Mouse (Mus musculus) intestine, embryonic 14.5 days (tissue): ENCODE measurements around the gene Usp35. TPM values are rescaled to one million over a fixed set of nuclear protein-coding genes. Genes with fewer than 3 reads are reported as not detected.

ENCODE experiments used
- ATAC-seq: fragments of 200-750 bp; cut with Nextera tagmentation; replicated peaks from 2 replicates; pipeline ENCODE4 v1.8.0; 2017; ENCODE audit warnings: low read depth, moderate number of reproducible peaks, moderate TSS enrichment, moderate library complexity; ENCODE audit not compliant: low FRiP score, low TSS enrichment
- DNase-seq: peaks from one replicate; pipeline ENCODE4 v3.0.0-alpha.2; 2018; ENCODE audit warnings: low spot score
- H3K27ac ChIP-seq: fragments of 300-500 bp; sonication (generic); 2 replicates; pipeline ENCODE4 v1.5.1; 2014; ENCODE audit warnings: low read depth, mild to moderate bottlenecking, control low read depth
- H3K27me3 ChIP-seq: fragments of 300-500 bp; sonication (generic); replicated peaks from 2 replicates; pipeline ENCODE4 v1.6.1; 2014; ENCODE audit warnings: low read length, control low read depth; ENCODE audit not compliant: control insufficient read depth, insufficient read depth
- H3K36me3 ChIP-seq: fragments of 300-500 bp; sonication (generic); 2 replicates; pipeline ENCODE4 v1.6.1; 2014; ENCODE audit warnings: low read length, control low read depth; ENCODE audit not compliant: control insufficient read depth, insufficient read depth
- H3K4me1 ChIP-seq: fragments of 300-500 bp; sonication (generic); replicated peaks from 2 replicates; pipeline ENCODE4 v1.6.1; 2014; ENCODE audit warnings: low read length, control low read depth, mixed read lengths; ENCODE audit not compliant: control insufficient read depth, insufficient read depth
- H3K4me2 ChIP-seq: fragments of 300-500 bp; sonication (generic); 2 replicates; pipeline ENCODE4 v1.6.1; 2014; ENCODE audit warnings: low read length
- H3K4me3 ChIP-seq: fragments of 300-500 bp; sonication (generic); 2 replicates; pipeline ENCODE4 v1.5.1; 2014; ENCODE audit warnings: low read depth, low read length, control low read depth, mixed read lengths
- H3K9ac ChIP-seq: fragments of 300-500 bp; sonication (generic); 2 replicates; pipeline ENCODE4 v1.6.1; 2014; ENCODE audit warnings: mild to moderate bottlenecking, low read length
- H3K9me3 ChIP-seq: fragments of 300-500 bp; sonication (generic); 2 replicates; pipeline ENCODE4 v1.6.1; 2016; ENCODE audit warnings: low read length, control low read depth; ENCODE audit not compliant: control insufficient read depth
- WGBS: fragments of 180-500 bp; shearing (Covaris S2); extraction: QIAGEN DNeasy Blood & Tissue Kit; methylation state at CpG from one replicate; pipeline ENCODE4 v1.1.7; 2014; 5-methylcytosine and 5-hydroxymethylcytosine counted together
- polyA plus RNA-seq: library from polyadenylated mRNA; unstranded; fragments of >200 nt; fragmentation: Nextera tagmentation; extraction: Ambion mirVana; gene quantifications from 2 replicates; pipeline ENCODE4 v1.2.1, GENCODE M21; 2014

The Usp35 gene
- polyA plus RNA-seq, 1 experiment from 2014 or later, result 2.1 TPM

GRCm38 (mm10) chr7:97342961-97343360 lies 11.1 kb upstream of the Usp35 start:
- 0 out of 2 replicates have a peak, but pooled peaks cover 2% of the 10 kb centered on the region for H3K9me3 ChIP-seq
- peak; percentile 55 for DNase-seq
- no peaks in the 10 kb centered on the region for H3K36me3 ChIP-seq
- peak; percentile 50 for ATAC-seq
- no peaks in the 10 kb centered on the region for H3K27me3 ChIP-seq
- H3K4me1 ChIP-seq, result peaks cover 38% of the 10 kb centered on the region
- no peak overlapping the region for H3K4me2 ChIP-seq
- no peak overlapping the region for H3K9ac ChIP-seq
- 23% methylated on average over 2 of the region's 2 CpGs for WGBS
- H3K4me3 ChIP-seq, result no peak overlapping the region
- H3K27ac ChIP-seq, result peak overlapping the region; percentile 78

GRCm38 (mm10) chr7:97340907-97341849 lies 9.4 kb upstream of the Usp35 start:
- H3K9me3 ChIP-seq, result 0 out of 2 replicates have a peak, but pooled peaks cover 2% of the 10 kb centered on the region
- DNase-seq, result no peak
- H3K27me3 ChIP-seq, result no peaks in the 10 kb centered on the region
- H3K27ac ChIP-seq, result no peak overlapping the region
- no peak overlapping the region for H3K4me2 ChIP-seq
- no peak overlapping the region for H3K9ac ChIP-seq
- peaks cover 38% of the 10 kb centered on the region for H3K4me1 ChIP-seq
- 58% methylated on average over 18 of the region's 18 CpGs for WGBS
- no peaks in the 10 kb centered on the region for H3K36me3 ChIP-seq
- peak; percentile 48 for ATAC-seq
- no peak overlapping the region for H3K4me3 ChIP-seq

DNA sequence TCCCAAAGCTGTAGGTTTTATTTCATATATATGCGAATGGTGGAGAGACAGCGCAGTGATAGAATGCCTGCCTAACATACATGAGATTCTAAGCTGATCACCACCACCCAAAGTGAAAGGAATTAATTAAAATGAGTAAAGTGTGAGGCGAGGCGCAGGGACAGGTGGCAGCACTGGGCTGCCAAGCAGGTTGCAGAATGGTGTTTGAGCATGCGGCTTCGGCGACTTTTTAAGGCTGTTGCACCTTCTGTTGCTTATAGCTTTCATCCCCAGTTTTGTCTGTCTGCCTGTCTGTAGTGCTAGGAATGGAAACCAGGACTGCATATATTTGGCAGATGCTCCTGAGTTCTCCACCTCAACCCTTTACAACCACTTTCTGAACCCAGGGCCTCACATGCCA lies 7.8 kb upstream of the Usp35 start:
- Histone ChIP-seq H3K27me3 (no peaks in the 10 kb centered on the region), H3K27ac (peak overlapping the region; percentile 58; the same call in 1 of the 2 replicates), H3K4me1 (peaks cover 26% of the 10 kb centered on the region), H3K9ac (no peak overlapping the region), H3K4me3 (no peak overlapping the region), H3K36me3 (no peaks in the 10 kb centered on the region), H3K4me2 (no peak overlapping the region), H3K9me3 (0 out of 2 replicates have a peak, but pooled peaks cover 2% of the 10 kb centered on the region)
- 88% methylated on average over 7 of the region's 7 CpGs for WGBS
- DNase-seq (no peak), ATAC-seq (no peak)

- H3K4me2 ChIP-seq, result no peak overlapping the region
- H3K9me3 ChIP-seq, result 0 out of 2 replicates have a peak, but pooled peaks cover 2% of the 10 kb centered on the region
- H3K36me3 ChIP-seq, result no peaks in the 10 kb centered on the region
- ATAC-seq (no peak), DNase-seq (no peak)
- 56% methylated on average over 4 of the region's 4 CpGs for WGBS
- H3K27me3 ChIP-seq, result no peaks in the 10 kb centered on the region
- H3K9ac ChIP-seq, result no peak overlapping the region
- H3K4me1 ChIP-seq, result peaks cover 19% of the 10 kb centered on the region
- H3K4me3 ChIP-seq, result no peak overlapping the region
- H3K27ac ChIP-seq, result peak overlapping the region; percentile 58
Measured at GRCm38 (mm10) chr7:97338593-97338992, 6.8 kb upstream of the Usp35 start.

DNA sequence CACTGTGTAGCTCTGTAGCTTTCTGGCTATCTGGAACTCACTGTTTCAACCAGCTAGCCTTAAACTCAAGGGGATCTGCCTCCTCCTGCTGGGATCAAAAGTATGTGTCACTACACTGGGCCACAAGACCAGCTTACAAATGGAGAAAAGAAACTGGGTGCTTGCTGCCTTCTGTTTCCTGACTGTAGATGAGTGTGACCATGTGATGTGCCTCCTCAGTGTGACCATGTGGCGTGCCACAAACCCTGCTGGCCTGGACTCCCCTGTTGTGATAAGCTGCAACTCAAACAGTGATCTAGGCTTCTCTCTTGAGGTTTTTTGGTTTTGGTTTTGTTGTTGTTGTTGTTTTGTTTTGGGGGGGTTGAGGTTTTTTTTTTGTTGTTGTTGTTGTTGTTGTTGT lies 4.9 kb upstream of the Usp35 start:
- Histone ChIP-seq H3K27me3 (no peaks in the 10 kb centered on the region), H3K4me2 (no peak overlapping the region), H3K4me1 (peaks cover 10% of the 10 kb centered on the region), H3K4me3 (no peak overlapping the region), H3K9me3 (0 out of 2 replicates have a peak, but pooled peaks cover 2% of the 10 kb centered on the region), H3K27ac (no peak overlapping the region), H3K9ac (no peak overlapping the region), H3K36me3 (no peaks in the 10 kb centered on the region)
- WGBS, result 86% methylated on average over 1 of the region's 1 CpGs
- no peak for ATAC-seq
- DNase-seq, result no peak

GRCm38 (mm10) chr7:97334406-97334805 lies 2.6 kb upstream of the Usp35 start:
- DNase-seq (no peak), ATAC-seq (no peak)
- H3K27me3 ChIP-seq, result no peaks in the 10 kb centered on the region

DNA sequence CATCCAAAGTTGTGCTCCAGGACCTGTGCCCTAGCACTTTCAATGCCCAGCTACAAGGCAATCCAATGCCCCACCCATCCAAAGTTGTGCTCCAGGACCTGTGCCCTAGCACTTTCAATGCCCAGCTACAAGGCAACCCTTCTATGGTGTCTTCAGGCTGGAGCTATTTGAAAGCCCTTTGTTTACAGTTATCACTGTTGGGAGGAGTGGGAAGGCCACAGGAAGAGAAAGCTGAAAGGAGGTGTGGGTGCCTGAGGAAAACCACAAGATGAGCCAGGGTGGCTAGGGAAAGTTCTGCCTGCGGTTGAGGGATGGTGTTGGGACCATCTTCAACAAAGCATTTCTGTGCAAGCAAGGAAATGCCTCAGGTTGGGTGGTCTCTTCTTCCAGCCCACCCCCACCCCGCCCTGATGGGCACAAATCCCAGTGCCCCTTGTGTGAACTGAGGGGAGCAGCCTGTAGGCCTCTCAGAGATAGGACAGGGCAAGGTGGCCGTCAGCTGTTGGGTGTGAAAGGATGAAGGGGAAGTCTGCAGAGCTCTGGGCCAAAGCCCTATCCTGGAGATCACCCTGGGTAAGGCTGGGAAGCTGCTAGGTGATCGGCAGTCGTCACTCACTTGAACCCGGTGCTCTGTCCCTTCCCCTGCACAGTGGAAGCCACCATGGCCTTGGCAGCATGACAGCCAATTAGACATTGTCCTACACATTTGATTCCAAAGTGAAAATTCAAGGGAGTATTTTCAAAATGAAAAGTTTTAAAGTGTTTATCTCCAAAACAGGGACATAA lies 1.5 kb upstream of the Usp35 start:
- Histone ChIP-seq H3K27ac (no peak overlapping the region), H3K9ac (no peak overlapping the region), H3K36me3 (no peaks in the 10 kb centered on the region), H3K27me3 (no peaks in the 10 kb centered on the region), H3K4me3 (peak overlapping the region; percentile 79; the same call in 1 of the 2 replicates), H3K9me3 (no peaks in the 10 kb centered on the region), H3K4me2 (peak overlapping the region; percentile 80), H3K4me1 (peaks cover 14% of the 10 kb centered on the region)
- no peak for DNase-seq
- no peak for ATAC-seq
- 85% methylated on average over 6 of the region's 6 CpGs for WGBS

More at GRCm38 (mm10) chr7:97334406-97334805, 2.6 kb upstream of the Usp35 start:
- Histone ChIP-seq H3K9me3 (no peaks in the 10 kb centered on the region), H3K27ac (no peak overlapping the region), H3K9ac (no peak overlapping the region), H3K4me1 (peaks cover 14% of the 10 kb centered on the region), H3K36me3 (no peaks in the 10 kb centered on the region), H3K4me2 (no peak overlapping the region), H3K4me3 (no peak overlapping the region)
- 97% methylated on average over 2 of the region's 2 CpGs for WGBS

- 6% methylated on average over 9 of the region's 9 CpGs for WGBS
Measured at GRCm38 (mm10) chr7:97332667-97333041, 834 bp upstream of the Usp35 start.

More at GRCm38 (mm10) chr7:97332667-97333041, 834 bp upstream of the Usp35 start:
- Histone ChIP-seq H3K9me3 (no peaks in the 10 kb centered on the region), H3K27me3 (no peaks in the 10 kb centered on the region), H3K27ac (no peak overlapping the region), H3K4me2 (peak overlapping the region; percentile 80), H3K9ac (peak overlapping the region; percentile 46), H3K36me3 (no peaks in the 10 kb centered on the region), H3K4me3 (peak overlapping the region; percentile 79), H3K4me1 (peaks cover 14% of the 10 kb centered on the region)
- no peak for ATAC-seq
- DNase-seq, result no peak
